8 mouse cellular contexts compared by ENCODE assay signal in genomic region chr11:55461019-55461645, GRCm38 (mm10). TPM values are rescaled to one million over a fixed set of nuclear protein-coding genes. Genes with fewer than 3 reads are reported as not detected.
A peak's percentile ranks its signal among the peaks of the same experiment; 100 is the strongest.
DNase-seq lines count a peak whose midpoint lies in the region; ATAC-seq and TF ChIP-seq lines count a peak whose summit lies in the region.

Gene Atox1 (minus strand): TSS chr11:55461239.

- H3K36me3 ChIP-seq in hindbrain, postnatal 0 days (ENCODE audit: insufficient read depth, low read length) = no peaks in the 10 kb centered on the region

- peaks cover 14% of the 10 kb centered on the region for H3K4me1 ChIP-seq in hindbrain, postnatal 0 days (ENCODE audit: insufficient read depth, low read length)

- no peaks in the 10 kb centered on the region for H3K9me3 ChIP-seq in hindbrain, postnatal 0 days (ENCODE audit: low read length)

- DNase-seq in ZHBTc4 (ENCODE audit: low read depth, low spot score) = peak; percentile 99
- peak; percentile 97 for DNase-seq in gastrocnemius, adult 2 months
- peak; percentile 97 for DNase-seq in hindbrain, postnatal 0 days (ENCODE audit: low spot score)
- DNase-seq in left cerebral cortex, adult 2 months (ENCODE audit: extremely low spot score in 1 of 2, low spot score in 2 of 2) = peak; percentile 92
- peak; percentile 91 to 93 for DNase-seq in right cerebral cortex, adult 2 months (ENCODE audit: low spot score in 2 of 2)
- peak; percentile 95 for DNase-seq in urinary bladder, postnatal 14 days (ENCODE audit: low spot score)

- intact Hi-C loops in gastrocnemius, adult 2 months (cut with DNase I) = no loop called here
- intact Hi-C loops in left cerebral cortex, adult 2 months (cut with DNase I) = no loop called here

- peak within 1 kb of the TSS; percentile 63 for H3K9ac ChIP-seq in hindbrain, postnatal 0 days (replicated peaks; ENCODE audit: low read length)

- peak within 1 kb of the TSS; percentile 92 for H3K4me3 ChIP-seq in gastrocnemius, adult 2 months
- H3K4me3 ChIP-seq in hindbrain, postnatal 0 days (ENCODE audit: low read length) = peak within 1 kb of the TSS; percentile 69
- peak within 1 kb of the TSS; percentile 97 for H3K4me3 ChIP-seq in left cerebral cortex, adult 2 months

- no peaks in the 10 kb centered on the region for H3K27me3 ChIP-seq in hindbrain, postnatal 0 days (ENCODE audit: insufficient read depth, low read length)

- no peak for TF ChIP-seq CTCF in gastrocnemius, adult 2 months (IDR thresholded peaks at IDR 0.05)
- no peak for TF ChIP-seq CTCF in hindbrain, postnatal 0 days (IDR thresholded peaks at IDR 0.05; ENCODE audit: low read depth)
- no peak for TF ChIP-seq CTCF in left cerebral cortex, adult 2 months (IDR thresholded peaks at IDR 0.05)

- H3K4me2 ChIP-seq in hindbrain, postnatal 0 days (ENCODE audit: low read depth, low read length) = peak within 1 kb of the TSS; percentile 100

- WGBS in hindbrain, postnatal 0 days = under 1% methylated on average over 36 of the region's 36 CpGs

- ATAC-seq in common myeloid progenitor, adult 5-6 weeks (replicated peaks; ENCODE audit: low read depth, poor library complexity, severe bottlenecking) = peak; percentile 95
- ATAC-seq in hindbrain, postnatal 0 days = peak; percentile 99
- peak; percentile 93 for ATAC-seq in megakaryocyte, adult 5-6 weeks (ENCODE audit: poor library complexity, severe bottlenecking)

- peak within 1 kb of the TSS; percentile 91 for H3K27ac ChIP-seq in gastrocnemius, adult 2 months
- H3K27ac ChIP-seq in hindbrain, postnatal 0 days = peak within 1 kb of the TSS; percentile 75
- H3K27ac ChIP-seq in left cerebral cortex, adult 2 months = peak within 1 kb of the TSS; percentile 78

RNA-seq across cellular contexts. Expression of gene Atox1, which starts in this region (rescaled TPM):
- 27.7 and 48.8 TPM in 2 replicates for total RNA-seq in common myeloid progenitor, adult 5-6 weeks (2017)
- 10 to 100 TPM; 41.3 to 45.4 TPM for total RNA-seq in gastrocnemius, adult 2 months (2021)
- total RNA-seq in hindbrain, postnatal 0 days (2014; rRNA removed) = 148 and 173 TPM in 2 replicates
- 304 and 319 TPM in 2 replicates for polyA plus RNA-seq in hindbrain, postnatal 0 days (2015; fragmentation: Nextera tagmentation; extraction: Ambion mirVana)
- 10 to 100 TPM; 87.0 to 97.9 TPM for total RNA-seq in left cerebral cortex, adult 2 months (2021)
- total RNA-seq in megakaryocyte, adult 5-6 weeks (2015) = 211 and 215 TPM in 2 replicates
- total RNA-seq in megakaryocyte, adult 5-6 weeks (2017) = 71.8 and 92.8 TPM in 2 replicates

Comparison
In these comparisons a context has a peak if more than half of its experiments do, and no peak if none do; other contexts are left out.
1. Peak in every context shown above with its lines: DNase-seq, ATAC-seq, H3K4me3 ChIP-seq and H3K27ac ChIP-seq.